Mouse (Mus musculus): ENCODE results near the gene Dnaaf5. TPM values are rescaled to one million over a fixed set of nuclear protein-coding genes. Genes with fewer than 3 reads are reported as not detected.

Gene Dnaaf5
- polyA plus RNA-seq, 1 experiment from 2014 or later, result 9.6 TPM

- no peak for DNase-seq (ENCODE audit: low spot score)
- no peaks in the 10 kb centered on the region for H3K4me1 ChIP-seq
- peaks cover 98% of the 10 kb centered on the region for H3K36me3 ChIP-seq (replicated peaks)
- no peak overlapping the region for H3K4me3 ChIP-seq
- H3K9me3 ChIP-seq, result no peaks in the 10 kb centered on the region
- WGBS, result 92% methylated on average over 4 of the region's 4 CpGs
- H3K27me3 ChIP-seq (replicated peaks; ENCODE audit: low read depth, poor library complexity, severe bottlenecking), result no peaks in the 10 kb centered on the region
- no peak overlapping the region for H3K27ac ChIP-seq (replicated peaks)
Observed at GRCm38 (mm10) chr5:139227236-139227635, 77.2 kb downstream of the Dnaaf5 start.

- Histone ChIP-seq H3K27me3 (replicated peaks; ENCODE audit: low read depth, poor library complexity, severe bottlenecking) (no peaks in the 10 kb centered on the region), H3K4me1 (no peaks in the 10 kb centered on the region), H3K36me3 (replicated peaks) (peaks cover 98% of the 10 kb centered on the region), H3K4me3 (no peak overlapping the region), H3K27ac (replicated peaks) (no peak overlapping the region), H3K9me3 (no peaks in the 10 kb centered on the region)
- no peak for DNase-seq (ENCODE audit: low spot score)
- WGBS, result 93% methylated on average over 2 of the region's 2 CpGs
Observed at GRCm38 (mm10) chr5:139227645-139228044, 77.6 kb downstream of the Dnaaf5 start.

DNA sequence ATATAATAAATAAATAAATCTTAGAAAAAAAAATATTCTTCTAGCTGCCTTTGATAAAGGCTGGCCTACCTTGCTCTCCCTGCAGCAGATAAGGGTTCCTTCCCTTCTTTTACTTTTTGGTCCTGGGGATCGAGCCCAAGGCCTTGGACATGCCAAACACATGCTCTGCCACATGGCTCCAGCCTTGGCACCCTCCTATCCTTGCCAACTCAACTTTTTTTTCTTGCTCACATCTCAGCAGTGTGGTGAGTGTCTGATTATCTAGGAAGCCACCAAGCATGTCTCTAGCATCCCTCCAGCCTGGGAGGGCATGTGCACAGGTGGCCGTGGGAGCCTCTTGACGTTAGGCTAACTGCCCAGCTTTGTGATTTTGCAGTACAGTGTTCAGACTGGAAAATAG is 78.3 kb downstream of the Dnaaf5 start:
- DNase-seq (ENCODE audit: low spot score), result no peak
- no peak overlapping the region for H3K4me3 ChIP-seq
- H3K9me3 ChIP-seq, result no peaks in the 10 kb centered on the region
- 95% methylated on average over 3 of the region's 3 CpGs for WGBS
- H3K4me1 ChIP-seq, result no peaks in the 10 kb centered on the region
- H3K27me3 ChIP-seq (replicated peaks; ENCODE audit: low read depth, poor library complexity, severe bottlenecking), result no peaks in the 10 kb centered on the region
- H3K36me3 ChIP-seq (replicated peaks), result peaks cover 99% of the 10 kb centered on the region
- no peak overlapping the region for H3K27ac ChIP-seq (replicated peaks)

DNA sequence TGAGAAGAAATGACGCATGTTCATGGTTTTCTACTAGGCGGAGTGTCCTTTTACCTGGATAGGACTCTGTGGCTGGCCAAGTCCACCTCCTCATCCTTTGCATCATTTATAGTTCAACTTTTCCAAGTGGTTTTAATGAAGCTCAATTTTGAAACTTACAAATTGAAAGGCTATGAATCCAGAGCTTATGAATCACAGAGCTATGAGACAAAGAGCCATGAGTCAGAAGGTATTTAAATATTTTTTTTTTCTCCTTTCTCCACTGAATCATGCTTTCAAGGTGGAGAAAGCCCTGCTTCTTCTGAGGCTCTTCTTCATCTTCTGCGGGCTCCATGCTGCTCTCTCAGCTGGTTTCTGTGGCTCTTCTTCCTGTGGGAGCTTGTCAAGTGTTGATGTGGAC is 79.7 kb downstream of the Dnaaf5 start:
- Histone ChIP-seq H3K9me3 (no peaks in the 10 kb centered on the region), H3K36me3 (replicated peaks) (peaks cover 99% of the 10 kb centered on the region), H3K4me3 (no peak overlapping the region), H3K4me1 (no peaks in the 10 kb centered on the region), H3K27ac (replicated peaks) (no peak overlapping the region), H3K27me3 (replicated peaks; ENCODE audit: low read depth, poor library complexity, severe bottlenecking) (no peaks in the 10 kb centered on the region)
- WGBS, result 94% methylated on average over 3 of the region's 3 CpGs
- no peak for DNase-seq (ENCODE audit: low spot score)

DNA sequence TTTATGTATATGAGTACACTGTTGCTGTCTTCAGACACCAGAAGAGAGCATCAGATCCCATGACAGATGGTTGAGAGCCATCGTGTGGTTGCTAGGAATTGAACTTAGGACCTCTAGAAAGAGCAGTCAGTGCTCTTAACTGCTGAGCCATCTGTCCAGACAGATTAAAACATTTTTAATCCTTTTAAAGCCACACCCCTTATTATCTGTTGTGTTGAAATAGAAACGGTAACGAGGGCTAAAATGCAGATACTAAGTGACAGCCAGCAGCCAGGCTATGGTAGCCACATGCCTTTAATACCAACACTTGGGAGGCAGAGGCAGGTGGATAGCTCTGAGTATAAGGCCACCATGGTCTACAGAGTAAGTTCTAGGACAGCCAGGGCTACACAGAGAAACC is 82.1 kb downstream of the Dnaaf5 start:
- no peak overlapping the region for H3K4me3 ChIP-seq
- WGBS, result 89% methylated on average over 3 of the region's 3 CpGs
- DNase-seq (ENCODE audit: low spot score), result no peak
- H3K4me1 ChIP-seq, result no peaks in the 10 kb centered on the region
- H3K36me3 ChIP-seq (replicated peaks), result peaks cover 100% of the 10 kb centered on the region
- H3K9me3 ChIP-seq, result no peaks in the 10 kb centered on the region
- H3K27ac ChIP-seq (replicated peaks), result no peak overlapping the region
- no peaks in the 10 kb centered on the region for H3K27me3 ChIP-seq (replicated peaks; ENCODE audit: low read depth, poor library complexity, severe bottlenecking)

DNA sequence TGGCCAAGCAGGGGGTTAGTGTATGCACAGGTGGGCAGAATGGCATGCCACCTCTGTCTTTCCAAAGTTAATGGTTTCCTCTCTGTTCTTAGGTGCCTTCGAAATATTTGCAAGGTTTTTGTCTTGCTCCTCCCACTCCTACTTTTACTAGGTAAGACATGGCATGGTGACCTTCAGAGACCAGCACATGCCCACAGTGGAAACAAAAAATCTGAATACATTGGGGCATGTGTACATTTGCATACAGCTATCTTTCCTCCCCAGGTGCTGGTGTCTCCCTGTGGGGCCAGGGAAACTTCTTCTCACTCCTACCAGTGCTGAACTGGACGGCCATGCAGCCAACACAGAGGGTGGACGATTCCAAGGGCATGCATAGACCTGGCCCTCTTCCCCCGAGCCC is 84.4 kb downstream of the Dnaaf5 start:
- no peaks in the 10 kb centered on the region for H3K27me3 ChIP-seq (replicated peaks; ENCODE audit: low read depth, poor library complexity, severe bottlenecking)
- DNase-seq (ENCODE audit: low spot score), result no peak
- no peak overlapping the region for H3K27ac ChIP-seq (replicated peaks)
- WGBS, result 91% methylated on average over 4 of the region's 4 CpGs
- H3K4me3 ChIP-seq, result no peak overlapping the region
- peaks cover 100% of the 10 kb centered on the region for H3K36me3 ChIP-seq (replicated peaks)
- H3K9me3 ChIP-seq, result no peaks in the 10 kb centered on the region
- no peaks in the 10 kb centered on the region for H3K4me1 ChIP-seq

Other genes with a start within 250 kb of the Dnaaf5 start
- 30.8 and 33.5 TPM in 2 replicates for gene Pdgfa, start 152.9 kb upstream of the Dnaaf5 start, polyA plus RNA-seq (2016; fragmentation: Nextera tagmentation; extraction: Ambion mirVana)
- gene Prkar1b, start 222 bp upstream of the Dnaaf5 start, polyA plus RNA-seq (2016; fragmentation: Nextera tagmentation; extraction: Ambion mirVana), result 7.3 and 9.0 TPM in 2 replicates
- gene Sun1, start 50.4 kb downstream of the Dnaaf5 start, polyA plus RNA-seq (2016; fragmentation: Nextera tagmentation; extraction: Ambion mirVana), result 50.5 and 50.6 TPM in 2 replicates
- gene Get4, start 102.1 kb downstream of the Dnaaf5 start, polyA plus RNA-seq (2016; fragmentation: Nextera tagmentation; extraction: Ambion mirVana), result 188 and 189 TPM in 2 replicates
- gene Adap1, start 175.4 kb downstream of the Dnaaf5 start, polyA plus RNA-seq (2016; fragmentation: Nextera tagmentation; extraction: Ambion mirVana), result 0.51 and 0.54 TPM in 2 replicates
- 116 and 122 TPM in 2 replicates for gene Cox19, start 201.2 kb downstream of the Dnaaf5 start, polyA plus RNA-seq (2016; fragmentation: Nextera tagmentation; extraction: Ambion mirVana)
- gene Cyp2w1, start 202.4 kb downstream of the Dnaaf5 start, polyA plus RNA-seq (2016; fragmentation: Nextera tagmentation; extraction: Ambion mirVana), result not detected in 2 replicates
- gene Gpr146, start 227.5 kb downstream of the Dnaaf5 start, polyA plus RNA-seq (2016; fragmentation: Nextera tagmentation; extraction: Ambion mirVana), result 1.7 and 2.5 TPM in 2 replicates

All from embryonic facial prominence, embryonic 10.5 days (tissue).